Mouse (Mus musculus): ENCODE results near the gene Nfkb1.
A peak's percentile ranks its signal among the peaks of the same experiment; 100 is the strongest.

DNA sequence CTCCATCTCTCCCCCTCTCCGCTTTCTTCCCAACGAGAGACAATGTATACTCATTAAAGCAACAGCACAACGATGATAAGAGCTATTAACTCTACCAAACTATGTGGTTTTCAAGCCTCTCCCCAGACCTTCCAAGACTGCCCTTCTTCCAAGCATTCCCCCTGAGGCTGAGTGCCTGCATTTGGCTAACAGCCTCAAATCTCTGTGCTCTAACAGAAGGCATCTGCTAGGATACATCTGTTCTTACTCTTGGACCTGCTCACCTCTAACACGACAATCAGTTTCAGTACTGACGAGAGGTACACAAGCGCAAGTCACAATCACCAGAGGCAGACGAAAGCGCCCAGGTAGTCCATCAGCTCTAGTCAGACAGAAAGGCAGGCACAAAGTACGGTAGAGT lies 3.4 kb downstream of the Nfkb1 start:
- TF ChIP-seq CTCF (conservative IDR thresholded peaks at IDR 0.05 in 1 of 2, IDR thresholded peaks at IDR 0.05 in 1 of 2; ENCODE audit: low read depth in 2 of 2, low read length in 2 of 2) = no peak
- no peak for TF ChIP-seq TCF12 (IDR thresholded peaks at IDR 0.05; ENCODE audit: low read depth, low read length)
- TF ChIP-seq CHD1 (IDR thresholded peaks at IDR 0.05; ENCODE audit: low read depth, low read length) = 0 out of 2 replicates have a peak, but pooled peaks have one; percentile 53
- 0 out of 2 replicates have a peak, but pooled peaks have one; percentile 13 for TF ChIP-seq CHD2 (IDR thresholded peaks at IDR 0.05; ENCODE audit: low read length)
- TF ChIP-seq POLR2A (IDR thresholded peaks at IDR 0.05; ENCODE audit: low read depth, low read length) = no peak
- no peak for TF ChIP-seq MAX (IDR thresholded peaks at IDR 0.05; ENCODE audit: low read length)
- no peak for TF ChIP-seq USF1 (IDR thresholded peaks at IDR 0.05; ENCODE audit: low read depth, low read length)
- no peak for TF ChIP-seq E2F4 (IDR thresholded peaks at IDR 0.05; ENCODE audit: insufficient replicate concordance, low read depth, low read length)
- TF ChIP-seq RCOR1 (conservative IDR thresholded peaks at IDR 0.05; ENCODE audit: low read depth, low read length) = no peak
- no peak for TF ChIP-seq RAD21 (IDR thresholded peaks at IDR 0.05; ENCODE audit: low read depth, low read length)
- no peak for TF ChIP-seq JUND (conservative IDR thresholded peaks at IDR 0.05; ENCODE audit: low read depth, low read length)
- no peak for TF ChIP-seq MEF2A (IDR thresholded peaks at IDR 0.05; ENCODE audit: borderline replicate concordance, low read depth, low read length)
- TF ChIP-seq BHLHE40 (IDR thresholded peaks at IDR 0.05; ENCODE audit: low read depth, low read length) = no peak

Measured in CH12.LX (cell line).